Mouse (Mus musculus) hindbrain, embryonic 11.5 days (tissue): ENCODE results near the gene Rbks. TPM values are rescaled to one million over a fixed set of nuclear protein-coding genes. Genes with fewer than 3 reads are reported as not detected.

Experiments
- polyA plus RNA-seq: library from polyadenylated mRNA; unstranded; fragments of >200 nt; fragmentation: Nextera tagmentation; extraction: Ambion mirVana; gene quantifications from 2 replicates; pipeline ENCODE4 v1.2.1, GENCODE M21; 2014

Gene Rbks
- polyA plus RNA-seq, 1 experiment from 2014 or later, result 2.0 TPM

Other genes starting within 250 kb of the Rbks start
- gene Zfp512, start 245.2 kb downstream of the Rbks start, polyA plus RNA-seq, result 69.4 and 79.6 TPM in 2 replicates
- gene 4930548H24Rik, start 211.9 kb downstream of the Rbks start, polyA plus RNA-seq, result 0.08 TPM in 1 of 2 replicates, not detected in the other
- 66.7 and 73.3 TPM in 2 replicates for gene Gpn1, start 202.9 kb downstream of the Rbks start, polyA plus RNA-seq
- 33.4 and 34.9 TPM in 2 replicates for gene Slc4a1ap, start 170.6 kb downstream of the Rbks start, polyA plus RNA-seq
- 21.3 and 27.4 TPM in 2 replicates for gene Supt7l, start 169.8 kb downstream of the Rbks start, polyA plus RNA-seq
- gene Mrpl33, start 100.7 kb downstream of the Rbks start, polyA plus RNA-seq, result 213 and 215 TPM in 2 replicates
- gene Babam2, start 57 bp upstream of the Rbks start, polyA plus RNA-seq, result 36.2 and 44.3 TPM in 2 replicates